Mouse (Mus musculus): Measurements from ENCODE around the gene Zic1. TPM values are rescaled to one million over a fixed set of nuclear protein-coding genes. Genes with fewer than 3 reads are reported as not detected.

The Zic1 gene
- polyA plus RNA-seq, 1 experiment from 2014 or later, result 16.5 TPM

DNA sequence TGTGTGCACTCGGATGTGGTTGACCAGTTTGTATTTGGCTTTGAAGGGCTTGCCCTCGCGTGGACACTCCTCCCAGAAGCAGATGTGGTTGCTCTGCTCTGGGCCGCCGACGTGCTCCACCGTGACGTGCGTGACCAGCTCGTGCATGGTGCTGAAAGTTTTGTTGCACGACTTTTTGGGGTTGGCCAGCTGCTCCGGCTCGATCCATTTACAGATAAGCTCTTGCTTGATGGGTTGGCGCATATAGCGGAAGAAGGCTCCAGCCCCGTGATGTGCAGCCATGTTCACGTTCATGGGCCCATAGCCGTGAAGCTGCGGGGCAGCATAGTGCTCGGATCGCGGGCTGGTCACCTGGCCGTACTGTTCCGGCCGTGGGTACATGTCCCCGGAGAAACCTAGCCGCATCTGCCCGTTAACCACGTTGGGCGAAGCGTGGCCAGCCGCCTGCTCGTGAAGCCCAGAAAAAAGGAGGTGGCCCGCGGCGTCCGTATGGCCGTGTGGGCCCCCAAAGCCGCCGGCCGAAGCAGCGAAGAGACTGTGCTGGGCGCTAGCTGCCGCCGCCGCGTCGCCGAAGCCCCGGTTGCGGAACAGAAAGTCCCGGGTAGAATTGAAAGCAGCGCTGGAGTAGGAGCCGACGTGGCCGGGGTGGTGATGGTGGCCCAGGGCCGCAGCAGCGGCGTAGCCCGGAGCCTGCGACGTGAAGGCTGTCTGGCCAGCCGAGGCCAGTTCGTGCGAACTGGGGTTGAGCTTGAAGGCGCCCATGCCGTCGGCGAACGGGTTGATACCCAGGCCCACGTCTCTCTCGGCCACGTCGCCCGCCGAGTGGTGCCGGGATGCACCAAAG, 1.3 kb downstream of the Zic1 start:
- peak; percentile 25 for ATAC-seq (ENCODE audit: low read depth)
- Histone ChIP-seq H3K27ac (replicated peaks) (peak overlapping the region; percentile 99), H3K27me3 (peaks cover 48% of the 10 kb centered on the region), H3K4me1 (replicated peaks) (peaks cover 1% of the 10 kb centered on the region; the same call in 1 of the 2 replicates), H3K9me3 (no peaks in the 10 kb centered on the region), H3K4me3 (peak overlapping the region; percentile 72), H3K4me2 (peak overlapping the region; percentile 57), H3K9ac (peak overlapping the region; percentile 98), H3K36me3 (peaks cover 13% of the 10 kb centered on the region)
- under 1% methylated on average over 77 of the region's 77 CpGs for WGBS

DNA sequence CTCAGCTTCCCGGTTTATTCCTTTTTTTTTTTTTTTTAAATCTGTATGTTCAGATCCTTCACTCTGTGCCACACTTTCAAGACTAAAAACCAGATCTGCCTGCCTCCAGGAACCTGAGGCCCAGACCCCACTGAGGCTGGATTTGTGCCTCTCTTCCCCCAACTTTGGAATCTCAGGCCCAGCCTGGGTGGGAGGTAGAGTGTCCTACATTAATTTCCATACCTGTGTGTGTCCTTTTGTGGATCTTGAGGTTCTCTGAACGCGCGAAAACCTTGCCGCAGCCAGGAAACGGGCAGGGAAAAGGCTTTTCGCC, 1.8 kb downstream of the Zic1 start:
- Histone ChIP-seq H3K9me3 (no peaks in the 10 kb centered on the region), H3K27ac (replicated peaks) (peak overlapping the region; percentile 99), H3K9ac (peak overlapping the region; percentile 98), H3K4me1 (replicated peaks) (no peaks in the 10 kb centered on the region; the same call in 1 of the 2 replicates), H3K4me2 (peak overlapping the region; percentile 57), H3K4me3 (peak overlapping the region; percentile 72), H3K27me3 (peaks cover 48% of the 10 kb centered on the region), H3K36me3 (peaks cover 13% of the 10 kb centered on the region)
- 1% methylated on average over 7 of the region's 7 CpGs for WGBS
- no peak for ATAC-seq (ENCODE audit: low read depth)

DNA sequence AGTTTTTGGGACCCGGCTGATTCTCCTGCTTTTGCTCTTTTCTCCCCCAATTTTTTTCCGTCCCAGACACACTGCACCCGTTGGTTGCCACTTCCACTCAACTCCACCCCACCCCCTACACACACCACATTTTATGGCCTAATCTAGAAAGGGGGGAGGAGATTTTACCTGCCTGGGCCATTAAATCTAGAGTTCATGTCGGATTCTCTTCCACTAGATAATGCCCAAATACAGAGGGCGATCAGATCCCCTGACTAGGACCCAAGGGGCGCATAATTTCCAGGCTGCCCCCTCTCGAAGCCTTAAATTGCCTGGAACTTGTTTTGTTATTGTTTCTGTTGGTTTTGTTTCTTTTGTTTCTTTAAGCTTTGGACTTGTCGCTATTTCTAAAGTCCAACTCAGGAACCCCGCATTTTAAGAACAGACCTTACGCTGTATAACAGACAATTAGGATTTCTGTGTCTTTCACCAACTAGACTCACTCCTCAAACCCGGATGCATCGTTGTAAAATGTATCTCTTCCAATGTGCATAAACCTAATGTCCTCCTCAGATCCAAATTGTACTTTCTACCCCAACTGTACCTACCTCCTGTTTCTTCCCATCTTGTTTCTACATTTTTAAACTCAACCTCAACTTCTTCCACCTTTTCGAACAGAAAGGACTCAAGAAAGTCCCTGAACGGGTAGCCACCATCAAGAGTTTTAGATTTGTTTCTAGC, 2.4 kb downstream of the Zic1 start:
- Histone ChIP-seq H3K36me3 (peaks cover 13% of the 10 kb centered on the region), H3K27ac (replicated peaks) (peak overlapping the region; percentile 99), H3K9ac (peak overlapping the region; percentile 98), H3K4me3 (peak overlapping the region; percentile 72), H3K4me1 (replicated peaks) (no peaks in the 10 kb centered on the region; the same call in 1 of the 2 replicates), H3K4me2 (peak overlapping the region; percentile 57), H3K27me3 (peaks cover 43% of the 10 kb centered on the region), H3K9me3 (no peaks in the 10 kb centered on the region)
- ATAC-seq (ENCODE audit: low read depth), result no peak
- 2% methylated on average over 14 of the region's 14 CpGs for WGBS

DNA sequence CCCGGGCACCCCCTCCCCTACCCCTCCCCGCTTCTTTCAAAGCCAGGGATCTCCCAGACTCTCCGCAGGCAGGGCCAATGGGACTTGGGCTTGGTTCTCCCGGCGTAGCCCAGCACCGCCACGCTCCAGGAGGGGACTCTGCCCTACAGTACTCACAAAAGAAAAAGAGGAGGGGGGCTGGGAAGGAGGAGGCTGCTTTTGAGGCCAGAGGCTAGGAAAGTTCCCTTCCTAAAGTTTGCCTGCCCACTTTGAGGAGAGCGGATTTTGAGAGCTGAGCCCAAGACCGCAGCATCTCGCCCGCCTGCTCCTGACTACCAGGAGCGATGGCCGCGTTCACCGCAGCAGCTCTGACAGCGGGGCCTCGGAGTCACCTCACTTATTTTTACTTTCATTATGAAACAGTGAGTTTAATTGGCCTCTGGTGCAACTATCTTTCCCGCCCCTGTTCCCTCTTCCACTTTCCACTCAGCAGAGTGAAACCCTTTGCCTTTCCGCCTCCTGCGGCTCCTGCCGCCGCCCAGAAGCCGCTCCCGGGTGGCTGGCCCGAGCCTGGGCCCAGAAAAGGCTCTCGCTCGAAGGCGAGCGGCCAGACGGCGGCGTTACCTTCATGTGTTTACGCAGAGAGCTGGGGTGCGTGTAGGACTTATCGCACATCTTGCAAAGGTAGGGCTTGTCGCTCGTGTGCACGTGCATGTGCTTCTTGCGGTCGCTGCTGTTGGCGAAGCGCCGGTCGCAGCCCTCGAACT, 3.6 kb downstream of the Zic1 start, which contains the start of gene Zic4:
TSS of gene Zic4 (plus strand) at position 558 of the 746 bp plus-strand sequence.
- under 1% methylated on average over 45 of the region's 45 CpGs for WGBS
- Histone ChIP-seq H3K4me3 (peak within 1 kb of the TSS; percentile 72), H3K27ac (replicated peaks) (peak within 1 kb of the TSS; percentile 99), H3K9ac (peak within 1 kb of the TSS; percentile 98), H3K4me1 (replicated peaks) (peaks cover 4% of the 10 kb centered on the region), H3K27me3 (peaks cover 46% of the 10 kb centered on the region), H3K4me2 (peak within 1 kb of the TSS; percentile 57), H3K36me3 (peaks cover 13% of the 10 kb centered on the region), H3K9me3 (no peaks in the 10 kb centered on the region)
- ATAC-seq (ENCODE audit: low read depth), result peak; percentile 55

DNA sequence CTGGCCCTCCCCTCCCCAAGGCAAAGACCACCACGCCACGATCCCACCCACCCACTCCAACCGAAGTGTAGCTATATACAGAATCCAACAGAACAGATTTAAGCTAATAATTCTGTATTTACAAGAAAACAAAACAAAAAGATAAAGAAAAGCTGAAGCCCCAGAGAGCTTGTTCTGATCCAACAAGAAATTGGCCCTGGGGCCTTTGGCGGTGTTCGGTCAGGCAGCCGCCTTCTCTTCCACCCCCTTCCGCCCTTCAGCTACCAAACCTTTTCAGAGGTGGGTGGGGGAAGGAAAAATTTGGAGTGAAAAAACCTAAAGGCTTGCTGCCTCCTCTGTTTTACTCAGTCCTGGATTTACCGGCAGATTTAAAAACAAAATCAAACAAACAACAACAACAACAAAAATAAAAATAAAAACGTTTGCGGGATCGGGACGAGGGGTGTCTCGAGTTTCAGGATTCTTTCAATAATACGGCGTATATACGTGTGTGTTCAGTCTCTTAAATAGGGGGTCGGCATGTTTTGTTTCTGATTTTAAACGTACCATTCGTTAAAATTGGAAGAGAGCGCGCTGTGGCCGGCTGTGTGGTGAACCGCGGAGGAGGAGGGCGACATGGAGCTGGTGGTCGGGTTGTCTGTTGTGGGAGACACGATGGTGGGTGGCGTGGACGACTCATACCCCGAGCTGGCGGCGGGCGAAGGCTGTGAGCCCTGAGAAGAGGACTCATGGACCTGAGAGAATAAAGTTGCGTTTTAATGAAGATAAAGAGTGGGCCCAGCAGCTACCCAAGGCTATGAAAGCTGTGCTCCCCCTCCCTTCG, 4.4 kb downstream of the Zic1 start:
- Histone ChIP-seq H3K27ac (replicated peaks) (peak overlapping the region; percentile 99), H3K36me3 (peaks cover 13% of the 10 kb centered on the region), H3K4me1 (replicated peaks) (peaks cover 12% of the 10 kb centered on the region), H3K27me3 (peaks cover 49% of the 10 kb centered on the region), H3K9ac (peak overlapping the region; percentile 98), H3K4me2 (peak overlapping the region; percentile 57), H3K9me3 (no peaks in the 10 kb centered on the region), H3K4me3 (peak overlapping the region; percentile 72)
- peak; percentile 7 for ATAC-seq (ENCODE audit: low read depth)
- whole genome bisulfite sequencing, result 1% methylated on average over 35 of the region's 35 CpGs

DNA sequence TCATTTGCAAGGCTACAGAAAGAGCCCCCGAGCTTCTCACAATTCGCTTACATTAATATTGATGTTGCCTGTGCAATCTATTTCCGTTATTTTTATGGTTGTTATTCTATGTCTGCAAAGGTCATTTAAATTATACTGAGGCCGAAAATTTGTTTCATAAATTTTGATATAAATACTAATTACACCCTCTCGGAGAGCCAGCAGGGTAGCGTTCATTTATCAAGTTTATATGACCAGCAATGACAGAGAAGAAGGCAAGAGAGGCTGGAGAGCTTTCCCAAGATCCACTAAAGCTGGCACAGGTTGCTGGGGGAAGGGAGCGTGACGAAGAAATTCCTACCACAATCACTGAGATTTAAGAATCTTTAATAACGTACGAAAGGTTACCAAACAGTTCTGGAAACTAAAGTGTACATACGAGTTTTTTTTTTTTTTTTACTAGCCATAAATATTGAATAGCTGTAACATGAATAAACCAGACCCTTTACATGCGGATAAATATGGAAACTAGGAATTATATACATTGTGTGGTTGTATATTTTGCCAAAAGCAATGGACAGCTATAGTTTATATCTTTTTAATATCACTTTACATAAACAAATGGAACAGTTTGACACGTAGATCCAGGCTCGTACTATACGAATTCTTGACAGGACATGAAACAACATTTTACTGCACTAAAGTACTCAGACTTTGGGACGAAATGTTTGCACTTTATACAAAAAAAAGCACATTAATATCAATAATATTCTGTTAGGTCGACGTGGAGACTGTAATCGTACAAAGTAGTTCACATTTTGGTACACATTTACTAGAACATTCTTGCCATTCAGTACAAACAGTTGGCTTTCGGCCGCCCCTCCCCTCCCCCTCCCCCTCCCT, 5.2 kb downstream of the Zic1 start:
- Histone ChIP-seq H3K9me3 (no peaks in the 10 kb centered on the region), H3K36me3 (peaks cover 13% of the 10 kb centered on the region), H3K4me1 (replicated peaks) (peaks cover 19% of the 10 kb centered on the region), H3K27me3 (peaks cover 57% of the 10 kb centered on the region), H3K9ac (peak overlapping the region; percentile 98), H3K27ac (replicated peaks) (peak overlapping the region; percentile 99), H3K4me3 (peak overlapping the region; percentile 72), H3K4me2 (peak overlapping the region; percentile 57)
- no peak for ATAC-seq (ENCODE audit: low read depth)
- WGBS, result 3% methylated on average over 21 of the region's 21 CpGs

DNA sequence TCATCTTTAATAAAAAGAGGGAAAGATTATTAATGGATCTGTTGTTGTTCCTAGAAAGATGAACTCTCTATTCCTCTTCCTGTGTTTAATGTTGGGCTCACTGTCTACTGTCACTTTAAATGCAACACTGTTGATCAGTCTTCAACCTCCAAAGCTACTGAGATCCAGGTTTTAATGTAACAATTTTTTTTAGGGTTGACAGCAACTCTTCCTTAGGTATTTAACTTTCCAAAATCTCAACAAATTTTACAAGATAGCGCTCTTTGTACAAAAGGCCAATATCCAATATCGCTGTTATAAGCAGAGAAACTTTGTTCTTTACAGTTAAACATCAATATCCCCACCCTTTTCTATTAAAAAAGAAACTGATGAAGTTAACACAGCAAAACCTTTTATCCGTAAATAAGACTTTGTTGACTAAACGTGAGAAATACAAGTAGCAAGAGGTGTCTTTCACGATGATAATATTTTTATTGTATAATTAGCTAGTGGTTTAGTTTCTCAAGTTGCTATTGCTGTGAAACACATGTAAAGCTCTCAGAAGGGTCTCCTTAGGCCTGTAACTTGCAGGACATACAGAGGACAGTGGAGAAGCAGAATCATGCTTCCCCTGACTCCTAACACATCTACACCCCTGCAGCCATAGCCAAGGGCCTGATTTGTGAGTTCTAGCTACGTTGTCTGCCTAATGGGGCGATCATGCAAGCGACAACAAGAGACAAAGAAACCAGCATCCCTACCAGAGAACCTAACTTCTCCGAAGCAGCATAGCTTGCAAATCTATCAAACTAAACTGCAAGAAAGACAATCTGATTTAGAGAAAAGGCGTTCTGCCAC, 6.5 kb downstream of the Zic1 start:
- ATAC-seq (ENCODE audit: low read depth), result no peak
- H3K27me3 ChIP-seq, result peaks cover 70% of the 10 kb centered on the region
- H3K27ac ChIP-seq (replicated peaks), result peak overlapping the region; percentile 85
- no peaks in the 10 kb centered on the region for H3K9me3 ChIP-seq
- H3K36me3 ChIP-seq, result peaks cover 13% of the 10 kb centered on the region
- WGBS, result 10% methylated on average over 10 of the region's 10 CpGs
- H3K9ac ChIP-seq, result peak overlapping the region; percentile 74
- H3K4me3 ChIP-seq, result peak overlapping the region; percentile 72
- peaks cover 33% of the 10 kb centered on the region for H3K4me1 ChIP-seq (replicated peaks)
- peak overlapping the region; percentile 57 for H3K4me2 ChIP-seq

DNA sequence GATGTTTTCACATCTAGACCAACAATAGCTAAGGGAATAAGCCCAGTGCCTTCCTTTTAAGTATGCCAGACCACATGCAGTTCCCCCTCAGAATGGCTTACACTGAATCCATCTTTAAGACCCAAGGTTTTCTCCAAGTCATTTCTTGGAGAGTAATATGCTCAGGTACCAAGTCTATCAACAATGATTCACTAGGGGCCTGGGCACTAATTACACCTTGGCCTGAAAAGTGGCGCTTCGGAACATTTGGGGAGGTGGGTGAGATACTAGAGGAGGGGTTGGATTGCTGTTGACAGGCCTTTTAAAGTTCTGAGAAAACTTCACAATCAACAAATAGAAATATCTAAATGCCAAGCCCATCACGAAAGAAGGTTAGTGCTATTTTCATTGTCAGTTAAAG, 8.3 kb downstream of the Zic1 start:
- peak overlapping the region; percentile 62 for H3K9ac ChIP-seq
- peaks cover 36% of the 10 kb centered on the region for H3K4me1 ChIP-seq (replicated peaks)
- H3K4me2 ChIP-seq, result peak overlapping the region; percentile 55
- H3K4me3 ChIP-seq, result peak overlapping the region; percentile 15; the same call in 1 of the 2 replicates
- 11% methylated on average over 3 of the region's 3 CpGs for WGBS
- H3K9me3 ChIP-seq, result no peaks in the 10 kb centered on the region
- H3K36me3 ChIP-seq, result peaks cover 9% of the 10 kb centered on the region; the same call in 1 of the 2 replicates
- peaks cover 65% of the 10 kb centered on the region for H3K27me3 ChIP-seq
- no peak for ATAC-seq (ENCODE audit: low read depth)
- peak overlapping the region; percentile 92 for H3K27ac ChIP-seq (replicated peaks)

DNA sequence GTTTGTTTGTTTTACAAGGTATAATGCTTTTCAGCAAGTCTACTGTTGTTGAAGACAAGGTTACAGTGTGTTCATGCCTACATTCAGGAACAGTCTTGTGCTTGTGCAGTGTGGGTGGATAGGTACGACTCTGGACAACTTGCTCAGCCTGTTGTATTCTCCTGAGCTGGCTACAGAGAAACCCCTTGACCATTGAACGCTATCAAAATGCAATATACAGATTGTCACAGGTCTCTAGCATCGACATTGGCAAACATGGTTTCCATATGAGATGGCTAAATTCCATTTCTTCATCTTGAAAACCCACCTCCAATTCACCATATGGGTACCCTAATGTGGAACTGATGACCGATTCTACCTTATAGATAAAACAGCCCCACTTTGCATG, 9.3 kb downstream of the Zic1 start:
- peak overlapping the region; percentile 69; the same call in 1 of the 2 replicates for H3K9ac ChIP-seq
- peak overlapping the region; percentile 55 for H3K4me2 ChIP-seq
- H3K27me3 ChIP-seq, result peaks cover 73% of the 10 kb centered on the region
- peak overlapping the region; percentile 92 for H3K27ac ChIP-seq (replicated peaks)
- no peak overlapping the region for H3K4me3 ChIP-seq
- 8% methylated on average over 4 of the region's 4 CpGs for WGBS
- no peak for ATAC-seq (ENCODE audit: low read depth)
- no peaks in the 10 kb centered on the region for H3K9me3 ChIP-seq
- 0 out of 2 replicates have a peak, but pooled peaks cover under 1% of the 10 kb centered on the region for H3K36me3 ChIP-seq
- peaks cover 37% of the 10 kb centered on the region for H3K4me1 ChIP-seq (replicated peaks)

All from neural tube, embryonic 13.5 days (tissue).